Mouse (Mus musculus) cerebellum, adult 2 months (tissue): ENCODE data around the gene Jakmip3. TPM values are rescaled to one million over a fixed set of nuclear protein-coding genes. Genes with fewer than 3 reads are reported as not detected.

Source experiments
- DNase-seq, 2 experiments: peaks; one replicate each; pipeline ENCODE4 v3.0.0; 2021
- H3K27ac ChIP-seq: fragments of 200-500 bp; 2 replicates; pipeline ENCODE4 v1.5.1; 2012; ENCODE audit warnings: low read length, control low read depth, inconsistent platforms; ENCODE audit not compliant: insufficient read depth
- H3K27me3 ChIP-seq: fragments of 200-500 bp; 2 replicates; pipeline ENCODE4 v1.6.1; 2012; ENCODE audit warnings: inconsistent platforms, mild to moderate bottlenecking, low read length, moderate library complexity; ENCODE audit not compliant: control insufficient read depth, insufficient read depth
- H3K4me1 ChIP-seq: fragments of 200-500 bp; 2 replicates; pipeline ENCODE4 v1.6.1; 2011; ENCODE audit warnings: low read length; ENCODE audit not compliant: control insufficient read depth, insufficient read depth
- H3K4me3 ChIP-seq: fragments of 200-500 bp; replicated peaks from 2 replicates; pipeline ENCODE3; 2011; ENCODE audit warnings: mild to moderate bottlenecking, low read depth, low read length, control low read depth; ENCODE audit not compliant: insufficient read depth
- CTCF ChIP-seq: fragments of 200-500 bp; IDR thresholded peaks from 2 replicates; pipeline ENCODE4 v1.5.1; 2011; ENCODE audit warnings: low read depth, mild to moderate bottlenecking, control low read depth, low read length, moderate library complexity, borderline replicate concordance; ENCODE audit not compliant: insufficient read depth
- POLR2A ChIP-seq: fragments of 200-500 bp; IDR thresholded peaks from 2 replicates; pipeline ENCODE4 v1.6.1; 2011; ENCODE audit warnings: low read length, control low read depth, borderline replicate concordance; ENCODE audit not compliant: insufficient read depth
- WGBS: fragments of 180-500 bp; shearing (Covaris S2); methylation state at CpG from one replicate; pipeline ENCODE4 v1.1.7; 2018; 5-methylcytosine and 5-hydroxymethylcytosine counted together
- polyA plus RNA-seq: library from polyadenylated mRNA; depleted of rRNA; stranded (reverse); fragments of >200 nt; gene quantifications from 2 replicates; pipeline ENCODE4 v1.2.3, GENCODE M21; 2012

Jakmip3 gene
- polyA plus RNA-seq, 1 experiment = 47.6 TPM

- H3K27me3 ChIP-seq = no peaks in the 10 kb centered on the region
- peak; percentile 97 to 99 for DNase-seq
- H3K4me3 ChIP-seq = no peak overlapping the region
- TF ChIP-seq POLR2A (peak; percentile 31; the same call in 1 of the 2 replicates), CTCF (no peak)
- H3K27ac ChIP-seq = peak overlapping the region; percentile 81
- H3K4me1 ChIP-seq = peaks cover 76% of the 10 kb centered on the region
- 10% methylated on average over 6 of the region's 6 CpGs for WGBS
These were observed 154.2 kb downstream of the Jakmip3 start for GRCm38 (mm10) chr7:139094761-139095160.

- peaks cover 75% of the 10 kb centered on the region for H3K4me1 ChIP-seq
- peak overlapping the region; percentile 81 for H3K27ac ChIP-seq
- peak; percentile 53 to 61 for DNase-seq
- TF ChIP-seq CTCF (no peak), POLR2A (no peak)
- 40% methylated on average over 7 of the region's 7 CpGs for WGBS
- no peak overlapping the region for H3K4me3 ChIP-seq
- no peaks in the 10 kb centered on the region for H3K27me3 ChIP-seq
These were observed 154.8 kb downstream of the Jakmip3 start for GRCm38 (mm10) chr7:139095282-139095681.

GRCm38 (mm10) chr7:139096399-139096798 is 155.9 kb downstream of the Jakmip3 start:
- Histone ChIP-seq H3K4me1 (peaks cover 79% of the 10 kb centered on the region), H3K4me3 (no peak overlapping the region), H3K27ac (no peak overlapping the region), H3K27me3 (no peaks in the 10 kb centered on the region)
- DNase-seq = no peak
- WGBS = 73% methylated on average over 6 of the region's 6 CpGs
- TF ChIP-seq CTCF (no peak), POLR2A (no peak)

GRCm38 (mm10) chr7:139100531-139101095 is 160.1 kb downstream of the Jakmip3 start:
- DNase-seq = peak; percentile 35 to 51
- Histone ChIP-seq H3K27me3 (no peaks in the 10 kb centered on the region), H3K4me1 (peaks cover 81% of the 10 kb centered on the region), H3K4me3 (no peak overlapping the region), H3K27ac (no peak overlapping the region)
- TF ChIP-seq CTCF (no peak), POLR2A (no peak)
- WGBS = 53% methylated on average over 12 of the region's 12 CpGs

GRCm38 (mm10) chr7:139101286-139101804 is 160.8 kb downstream of the Jakmip3 start:
- TF ChIP-seq POLR2A = no peak
- no peak for TF ChIP-seq CTCF
- H3K4me3 ChIP-seq = no peak overlapping the region
- no peaks in the 10 kb centered on the region for H3K27me3 ChIP-seq
- 46% methylated on average over 10 of the region's 10 CpGs for WGBS
- H3K27ac ChIP-seq = no peak overlapping the region
- DNase-seq = peak; percentile 33 to 36
- H3K4me1 ChIP-seq = peaks cover 81% of the 10 kb centered on the region

- peaks cover 81% of the 10 kb centered on the region for H3K4me1 ChIP-seq
- peak; percentile 83 to 93 for DNase-seq
- TF ChIP-seq POLR2A (no peak), CTCF (peak; percentile 7; the same call in 1 of the 2 replicates)
- no peaks in the 10 kb centered on the region for H3K27me3 ChIP-seq
- 16% methylated on average over 3 of the region's 3 CpGs for whole genome bisulfite sequencing
- H3K27ac ChIP-seq = peak overlapping the region; percentile 35; the same call in 1 of the 2 replicates
- no peak overlapping the region for H3K4me3 ChIP-seq
These were observed 161.3 kb downstream of the Jakmip3 start for GRCm38 (mm10) chr7:139101826-139102225.

- no peak overlapping the region for H3K27ac ChIP-seq
- WGBS = 43% methylated on average over 10 of the region's 10 CpGs
These were observed 163.4 kb downstream of the Jakmip3 start for GRCm38 (mm10) chr7:139103960-139104381.

GRCm38 (mm10) chr7:139105076-139105475 is 164.5 kb downstream of the Jakmip3 start:
- H3K27ac ChIP-seq = no peak overlapping the region
- H3K4me3 ChIP-seq = no peak overlapping the region
- peaks cover 68% of the 10 kb centered on the region for H3K4me1 ChIP-seq
- 48% methylated on average over 5 of the region's 5 CpGs for WGBS
- peak; percentile 29 to 36 for DNase-seq
- no peaks in the 10 kb centered on the region for H3K27me3 ChIP-seq
- TF ChIP-seq CTCF (no peak), POLR2A (no peak)

More at GRCm38 (mm10) chr7:139103960-139104381, 163.4 kb downstream of the Jakmip3 start:
- Histone ChIP-seq H3K4me3 (no peak overlapping the region), H3K4me1 (peaks cover 72% of the 10 kb centered on the region), H3K27me3 (no peaks in the 10 kb centered on the region)
- peak; percentile 56 to 58 for DNase-seq
- peak; percentile 45; the same call in 1 of the 2 replicates for TF ChIP-seq CTCF
- TF ChIP-seq POLR2A = no peak
